19 mouse cellular contexts compared by ENCODE assay signal in the genomic region with DNA sequence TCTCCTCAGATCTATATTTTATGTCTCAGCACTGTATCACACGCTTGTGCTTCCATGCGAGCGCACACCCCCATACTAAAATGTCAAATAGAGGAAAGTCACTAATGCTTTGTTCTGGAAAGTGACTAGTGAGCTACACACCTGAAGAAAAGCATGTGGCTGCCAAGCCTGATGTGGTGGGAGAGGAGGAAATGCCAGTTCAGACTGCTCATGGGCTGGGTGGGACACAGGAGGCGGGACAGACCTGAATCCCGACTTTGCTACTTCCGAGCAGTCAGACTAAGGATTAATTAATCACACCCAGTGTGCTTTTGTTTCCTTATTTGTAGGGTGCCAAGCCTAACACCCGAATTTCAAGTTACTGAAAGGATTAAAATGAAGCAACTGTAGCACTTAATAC. TPM values are rescaled to one million over a fixed set of nuclear protein-coding genes. Genes with fewer than 3 reads are reported as not detected.
"Had no signal": no experiment of that assay in that cellular context is flagged by ENCODE, and none has a peak within 500 bp of the region (broad histone marks: within the 10 kb centered on the region; RNA-seq: fewer than 3 reads in every experiment).

No protein-coding gene starts in this region.

- H3K36me3 ChIP-seq: neural tube, embryonic 13.5 days; neural tube, embryonic 15.5 days; stomach, embryonic 15.5 days had no signal

- H3K27ac ChIP-seq: midbrain, embryonic 10.5 days; midbrain, embryonic 12.5 days; neural tube, embryonic 13.5 days; neural tube, embryonic 15.5 days; stomach, embryonic 15.5 days had no signal

- H3K4me2 ChIP-seq: lung, embryonic 14.5 days; midbrain, embryonic 12.5 days; neural tube, embryonic 13.5 days; neural tube, embryonic 15.5 days; stomach, embryonic 15.5 days had no signal

- H3K4me1 ChIP-seq: midbrain, embryonic 10.5 days; midbrain, embryonic 12.5 days; neural tube, embryonic 13.5 days; neural tube, embryonic 15.5 days; stomach, embryonic 15.5 days had no signal

- H3K27me3 ChIP-seq: midbrain, embryonic 12.5 days; neural tube, embryonic 13.5 days; neural tube, embryonic 15.5 days; stomach, embryonic 15.5 days had no signal

- H3K9me3 ChIP-seq: midbrain, embryonic 10.5 days; midbrain, embryonic 12.5 days; neural tube, embryonic 13.5 days; neural tube, embryonic 15.5 days; stomach, embryonic 15.5 days had no signal

- DNase-seq: lung, adult 18-20 months; lung, embryonic 14.5 days; lung, postnatal 10 days; lung, postnatal 4 days; midbrain, embryonic 14.5 days; retina, postnatal 1 day; right cerebral cortex, adult 18-20 months; right cerebral cortex, postnatal 25 days; right cerebral cortex, postnatal 4 days; thymus, adult 2 months; thymus, postnatal 25 days; thymus, postnatal 4 days had no signal

- ATAC-seq: midbrain, embryonic 16.5 days had no signal

- H3K9ac ChIP-seq: lung, embryonic 14.5 days; midbrain, embryonic 12.5 days; neural tube, embryonic 13.5 days; neural tube, embryonic 15.5 days; stomach, embryonic 15.5 days had no signal

- H3K4me3 ChIP-seq: midbrain, embryonic 10.5 days; midbrain, embryonic 12.5 days; myocyte; neural tube, embryonic 13.5 days; neural tube, embryonic 15.5 days; stomach, embryonic 15.5 days had no signal

RNA-seq across cellular contexts. Expression of a gene that starts 18.6 kb away (rescaled TPM):
- polyA plus RNA-seq: myocyte had no signal
